Mouse (Mus musculus): ENCODE data around the gene Dnaic2.

Dnaic2 gene

GRCm38 (mm10) chr11:114702311-114702995, 24.8 kb upstream of the Dnaic2 start:
- no peak for DNase-seq (ENCODE audit: low spot score in 2 of 2)

- DNase-seq (ENCODE audit: low spot score in 2 of 2): no peak
Observed at GRCm38 (mm10) chr11:114702996-114703361, 24.2 kb upstream of the Dnaic2 start.

GRCm38 (mm10) chr11:114704071-114704913, 22.9 kb upstream of the Dnaic2 start:
- DNase-seq (ENCODE audit: low spot score in 2 of 2): peak; percentile 53 to 63

- DNase-seq (ENCODE audit: low spot score in 2 of 2): no peak
Observed at GRCm38 (mm10) chr11:114706358-114706757, 20.9 kb upstream of the Dnaic2 start.

- no peak for DNase-seq (ENCODE audit: low spot score in 2 of 2)
Observed at GRCm38 (mm10) chr11:114711393-114711792, 15.8 kb upstream of the Dnaic2 start.

- no peak for DNase-seq (ENCODE audit: low spot score in 2 of 2)
Observed at GRCm38 (mm10) chr11:114711861-114712260, 15.3 kb upstream of the Dnaic2 start.

- DNase-seq (ENCODE audit: low spot score in 2 of 2): no peak
Observed at GRCm38 (mm10) chr11:114714526-114714925, 12.7 kb upstream of the Dnaic2 start.

GRCm38 (mm10) chr11:114715531-114715930, 11.7 kb upstream of the Dnaic2 start:
- DNase-seq (ENCODE audit: low spot score in 2 of 2): no peak

GRCm38 (mm10) chr11:114720535-114720934, 6.7 kb upstream of the Dnaic2 start:
- no peak for DNase-seq (ENCODE audit: low spot score in 2 of 2)

- DNase-seq (ENCODE audit: low spot score in 2 of 2): no peak
Observed at GRCm38 (mm10) chr11:114722438-114722837, 4.8 kb upstream of the Dnaic2 start.

GRCm38 (mm10) chr11:114723030-114723429, 4.2 kb upstream of the Dnaic2 start:
- DNase-seq (ENCODE audit: low spot score in 2 of 2): no peak

- no peak for DNase-seq (ENCODE audit: low spot score in 2 of 2)
Observed at GRCm38 (mm10) chr11:114724787-114725590, 2.2 kb upstream of the Dnaic2 start.

- no peak for DNase-seq (ENCODE audit: low spot score in 2 of 2)
Observed at GRCm38 (mm10) chr11:114727826-114728186, 598 bp downstream of the Dnaic2 start.

GRCm38 (mm10) chr11:114728333-114728732, 1.1 kb downstream of the Dnaic2 start:
- no peak for DNase-seq (ENCODE audit: low spot score in 2 of 2)

- DNase-seq (ENCODE audit: low spot score in 2 of 2): no peak
Observed at GRCm38 (mm10) chr11:114729832-114730363, 2.7 kb downstream of the Dnaic2 start.

- DNase-seq (ENCODE audit: low spot score in 2 of 2): no peak
Observed at GRCm38 (mm10) chr11:114731711-114732110, 4.5 kb downstream of the Dnaic2 start.

- no peak for DNase-seq (ENCODE audit: low spot score in 2 of 2)
Observed at GRCm38 (mm10) chr11:114732890-114733289, 5.7 kb downstream of the Dnaic2 start.

GRCm38 (mm10) chr11:114736111-114736510, 8.9 kb downstream of the Dnaic2 start:
- no peak for DNase-seq (ENCODE audit: low spot score in 2 of 2)

GRCm38 (mm10) chr11:114736913-114737624, 9.9 kb downstream of the Dnaic2 start:
- peak in 1 of 2 experiments; percentile 40 for DNase-seq (ENCODE audit: low spot score in 2 of 2)

GRCm38 (mm10) chr11:114740598-114740997, 13.4 kb downstream of the Dnaic2 start:
- no peak for DNase-seq (ENCODE audit: low spot score in 2 of 2)

- DNase-seq (ENCODE audit: low spot score in 2 of 2): no peak
Observed at GRCm38 (mm10) chr11:114741451-114741850, 14.2 kb downstream of the Dnaic2 start.

Measured in frontal cortex, postnatal 14 days (tissue).